Mouse (Mus musculus): Measurements from ENCODE around the gene Ntf5. TPM values are rescaled to one million over a fixed set of nuclear protein-coding genes. Genes with fewer than 3 reads are reported as not detected.

The Ntf5 gene
- polyA plus RNA-seq, 1 experiment from 2014 or later: 1.5 TPM

DNA sequence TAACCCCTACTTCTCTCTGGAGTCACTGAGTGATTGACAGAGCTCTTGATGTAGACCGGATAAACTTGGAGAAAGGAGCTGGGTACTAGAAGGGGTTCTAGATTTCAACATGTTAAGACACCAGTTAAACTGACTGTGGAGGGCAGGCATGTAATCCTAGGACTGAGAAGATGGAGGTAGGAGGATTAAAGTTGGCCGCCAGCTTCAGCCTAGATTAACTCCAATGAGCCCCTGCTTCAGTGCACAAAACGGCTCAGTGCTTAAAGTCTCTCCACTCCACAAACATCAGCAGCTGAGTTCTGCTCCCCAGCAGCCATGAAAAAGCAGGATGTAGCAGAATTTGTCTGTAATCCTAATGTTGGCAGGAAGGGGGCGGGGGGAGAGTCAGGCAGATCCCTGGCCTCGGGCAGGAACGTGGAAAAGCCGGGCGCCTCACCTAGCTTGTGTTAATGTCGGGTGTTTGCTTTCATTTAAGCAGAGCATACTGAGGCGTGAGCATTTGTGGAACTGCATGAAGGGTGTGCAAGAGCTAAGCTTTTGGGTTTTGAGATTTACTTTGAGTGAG, 11.9 kb upstream of the Ntf5 start:
- H3K4me3 ChIP-seq (ENCODE audit: low read length): no peak overlapping the region
- no peak overlapping the region for H3K9ac ChIP-seq (replicated peaks; ENCODE audit: low read length)
- no peak overlapping the region for H3K4me2 ChIP-seq (replicated peaks; ENCODE audit: low read depth, low read length)
- H3K4me1 ChIP-seq (ENCODE audit: insufficient read depth, low read length): peaks cover 11% of the 10 kb centered on the region
- no peaks in the 10 kb centered on the region for H3K9me3 ChIP-seq (ENCODE audit: low read length)
- no peak for ATAC-seq (ENCODE audit: low FRiP score, low TSS enrichment)
- no peak overlapping the region for H3K27ac ChIP-seq (ENCODE audit: low read length)
- WGBS: 72% methylated on average over 10 of the region's 10 CpGs
- peaks cover 15% of the 10 kb centered on the region for H3K27me3 ChIP-seq (ENCODE audit: insufficient read depth, low read length)
- no peaks in the 10 kb centered on the region for H3K36me3 ChIP-seq (ENCODE audit: insufficient read depth, low read length)

DNA sequence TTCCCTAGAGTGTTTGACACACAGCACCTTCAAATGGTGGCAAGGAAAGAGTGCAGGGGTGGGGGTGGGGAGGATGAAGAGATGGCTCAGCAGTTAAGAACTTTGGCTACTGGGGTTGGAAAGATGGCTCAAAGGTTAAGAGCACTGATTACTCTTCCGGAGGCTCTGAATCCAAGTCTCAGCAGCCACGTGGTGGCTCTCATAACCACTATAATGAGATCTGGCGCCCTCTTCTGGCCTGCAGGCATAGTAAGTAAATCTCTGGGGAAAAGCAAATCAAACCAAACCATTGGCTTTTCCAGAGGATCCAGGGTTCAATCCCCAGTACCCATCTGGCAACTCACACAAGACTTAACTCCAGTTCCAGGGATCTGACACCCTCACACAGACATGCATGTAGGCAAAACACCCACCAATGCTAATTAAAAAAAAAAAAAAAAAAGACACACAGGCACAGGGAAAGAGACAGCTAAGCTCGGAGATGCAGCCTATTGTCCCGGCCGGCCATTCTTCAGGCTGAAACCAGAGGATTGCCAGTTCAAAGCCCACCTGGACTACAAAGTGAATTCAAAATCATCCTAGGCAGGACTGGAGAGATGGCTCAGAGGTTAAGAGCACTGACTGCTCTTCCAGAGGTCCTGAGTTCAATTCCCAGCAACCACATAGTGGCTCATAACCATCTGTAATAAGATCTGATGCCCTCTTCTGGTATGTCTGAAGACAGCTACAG, 9.8 kb upstream of the Ntf5 start:
- peaks cover 13% of the 10 kb centered on the region for H3K4me1 ChIP-seq (ENCODE audit: insufficient read depth, low read length)
- ATAC-seq (ENCODE audit: low FRiP score, low TSS enrichment): no peak
- H3K4me3 ChIP-seq (ENCODE audit: low read length): no peak overlapping the region
- H3K27me3 ChIP-seq (ENCODE audit: insufficient read depth, low read length): peaks cover 36% of the 10 kb centered on the region
- no peak overlapping the region for H3K4me2 ChIP-seq (replicated peaks; ENCODE audit: low read depth, low read length)
- no peaks in the 10 kb centered on the region for H3K36me3 ChIP-seq (ENCODE audit: insufficient read depth, low read length)
- H3K9ac ChIP-seq (replicated peaks; ENCODE audit: low read length): no peak overlapping the region
- no peak overlapping the region for H3K27ac ChIP-seq (ENCODE audit: low read length)
- WGBS: 37% methylated on average over 6 of the region's 6 CpGs
- H3K9me3 ChIP-seq (ENCODE audit: low read length): no peaks in the 10 kb centered on the region

DNA sequence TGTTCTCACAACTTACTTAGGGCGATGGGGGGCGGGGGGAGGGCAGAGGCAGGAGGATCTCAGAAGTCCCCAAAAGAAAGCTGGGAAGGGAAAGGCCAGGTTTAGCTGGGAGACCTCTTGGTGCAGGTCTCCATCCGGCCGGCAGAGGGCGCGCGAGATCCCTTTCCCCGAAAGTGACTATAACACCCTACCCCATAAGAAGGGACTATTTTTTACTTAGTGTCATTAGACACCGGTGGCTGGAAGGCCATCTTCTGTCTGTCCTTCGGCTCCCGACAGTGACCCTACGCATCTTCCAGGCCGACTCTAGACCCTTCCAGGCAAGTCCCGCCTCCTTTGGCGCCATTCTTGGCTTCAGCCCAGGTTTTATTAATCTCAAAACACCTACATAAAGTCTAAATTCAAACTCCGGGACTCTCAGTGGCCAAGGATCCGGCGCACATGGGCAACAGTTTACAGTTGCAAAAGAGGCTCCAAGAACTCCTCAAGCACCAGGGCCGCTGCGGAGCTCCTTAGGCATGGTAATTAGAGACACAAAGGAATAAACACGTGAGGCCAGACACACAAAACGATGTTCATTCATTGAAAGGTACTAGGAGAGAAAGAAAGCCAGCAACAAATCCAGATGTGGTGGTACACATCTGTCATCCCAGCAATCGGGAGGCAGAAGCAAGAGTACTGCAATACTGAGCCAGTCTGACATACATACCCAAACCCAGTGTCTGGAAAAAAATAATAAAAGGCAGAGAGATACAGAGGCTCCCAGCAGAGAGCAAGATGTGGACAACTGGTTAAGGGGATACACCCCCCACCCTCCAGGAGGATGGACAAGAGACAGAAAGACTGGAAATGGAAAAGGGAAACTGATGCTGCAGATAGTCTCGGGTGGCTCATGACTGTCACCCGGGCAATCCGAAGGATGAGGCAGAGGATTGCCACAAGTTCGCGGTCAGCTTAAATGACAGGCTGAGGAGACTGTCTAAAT, 8.1 kb upstream of the Ntf5 start, which contains the start of gene Kcna7:
Kcna7 (plus strand) TSS at position 563 of the 985 bp plus-strand sequence.
- Histone ChIP-seq H3K4me3 (ENCODE audit: low read length) (peak within 1 kb of the TSS; percentile 47), H3K9ac (replicated peaks; ENCODE audit: low read length) (peak within 1 kb of the TSS; percentile 49), H3K27ac (ENCODE audit: low read length) (no peak within 1 kb of the TSS), H3K36me3 (ENCODE audit: insufficient read depth, low read length) (no peaks in the 10 kb centered on the region), H3K27me3 (ENCODE audit: insufficient read depth, low read length) (peaks cover 52% of the 10 kb centered on the region), H3K4me1 (ENCODE audit: insufficient read depth, low read length) (peaks cover 13% of the 10 kb centered on the region), H3K9me3 (ENCODE audit: low read length) (no peaks in the 10 kb centered on the region), H3K4me2 (replicated peaks; ENCODE audit: low read depth, low read length) (peak within 1 kb of the TSS; percentile 68)
- peak; percentile 24; the same call in 1 of the 2 replicates for ATAC-seq (ENCODE audit: low FRiP score, low TSS enrichment)
- WGBS: 13% methylated on average over 28 of the region's 28 CpGs

DNA sequence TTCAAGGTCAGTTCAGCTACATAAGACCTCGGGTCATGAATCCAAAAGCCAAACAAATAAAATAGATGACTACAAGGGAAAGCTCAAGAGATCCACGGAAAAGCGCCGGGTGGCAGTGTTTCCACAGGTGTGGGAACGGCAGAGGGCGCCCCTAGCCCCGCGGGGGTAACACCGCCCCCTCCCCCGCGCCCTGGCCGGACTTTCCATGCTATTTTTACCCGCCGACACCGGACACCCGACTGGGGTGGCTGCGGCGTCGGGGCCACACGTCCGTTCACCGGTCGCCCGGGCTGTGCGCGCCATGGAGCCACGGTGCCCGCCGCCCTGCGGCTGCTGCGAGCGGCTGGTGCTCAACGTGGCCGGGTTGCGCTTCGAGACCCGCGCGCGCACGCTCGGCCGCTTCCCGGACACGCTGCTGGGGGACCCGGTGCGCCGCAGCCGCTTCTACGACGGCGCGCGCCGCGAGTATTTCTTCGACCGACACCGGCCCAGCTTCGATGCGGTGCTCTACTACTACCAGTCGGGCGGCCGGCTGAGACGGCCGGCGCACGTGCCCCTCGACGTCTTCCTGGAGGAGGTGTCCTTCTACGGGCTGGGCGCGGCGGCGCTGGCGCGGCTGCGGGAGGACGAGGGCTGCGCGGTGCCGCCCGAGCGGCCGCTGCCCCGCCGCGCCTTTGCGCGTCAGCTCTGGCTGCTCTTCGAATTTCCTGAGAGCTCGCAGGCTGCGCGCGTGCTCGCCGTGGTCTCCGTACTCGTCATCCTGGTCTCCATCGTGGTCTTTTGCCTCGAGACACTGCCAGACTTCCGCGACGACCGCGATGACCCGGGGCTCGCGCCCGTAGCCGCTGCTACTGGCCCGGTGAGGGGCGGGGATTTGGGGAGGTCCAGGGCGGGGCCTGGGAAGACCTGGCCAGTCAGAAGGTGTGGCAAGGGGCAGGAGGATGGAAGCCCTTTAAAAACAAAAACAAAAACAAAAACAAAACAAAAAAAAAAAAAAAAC, 7.0 kb upstream of the Ntf5 start:
- Histone ChIP-seq H3K27ac (ENCODE audit: low read length) (no peak overlapping the region), H3K27me3 (ENCODE audit: insufficient read depth, low read length) (peaks cover 63% of the 10 kb centered on the region), H3K9ac (replicated peaks; ENCODE audit: low read length) (peak overlapping the region; percentile 49), H3K36me3 (ENCODE audit: insufficient read depth, low read length) (no peaks in the 10 kb centered on the region), H3K9me3 (ENCODE audit: low read length) (no peaks in the 10 kb centered on the region), H3K4me1 (ENCODE audit: insufficient read depth, low read length) (peaks cover 13% of the 10 kb centered on the region), H3K4me3 (ENCODE audit: low read length) (peak overlapping the region; percentile 47), H3K4me2 (replicated peaks; ENCODE audit: low read depth, low read length) (peak overlapping the region; percentile 68)
- under 1% methylated on average over 110 of the region's 114 CpGs for WGBS
- ATAC-seq (ENCODE audit: low FRiP score, low TSS enrichment): no peak

DNA sequence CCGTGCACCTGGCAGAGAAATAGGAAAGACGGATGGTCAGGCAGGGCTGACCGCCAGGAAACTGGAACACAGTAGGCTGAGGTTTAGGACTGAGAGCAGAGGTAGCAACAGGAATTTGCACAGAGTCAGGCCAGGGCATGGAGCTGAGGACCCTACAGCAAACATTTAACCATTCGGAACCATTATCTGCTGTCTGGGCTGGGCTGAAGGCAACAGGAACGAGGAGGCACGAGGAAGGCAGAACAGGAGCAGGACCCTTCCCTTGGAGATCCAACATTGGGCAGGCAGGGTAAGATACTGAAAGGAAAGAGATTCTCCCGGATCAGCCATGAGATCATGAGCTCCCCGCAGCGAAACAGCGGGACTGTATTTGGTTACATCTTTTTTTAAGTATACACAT, 5.7 kb upstream of the Ntf5 start:
- H3K36me3 ChIP-seq (ENCODE audit: insufficient read depth, low read length): no peaks in the 10 kb centered on the region
- H3K4me1 ChIP-seq (ENCODE audit: insufficient read depth, low read length): peaks cover 13% of the 10 kb centered on the region
- H3K27me3 ChIP-seq (ENCODE audit: insufficient read depth, low read length): peaks cover 72% of the 10 kb centered on the region
- no peak for ATAC-seq (ENCODE audit: low FRiP score, low TSS enrichment)
- H3K9ac ChIP-seq (replicated peaks; ENCODE audit: low read length): no peak overlapping the region
- no peak overlapping the region for H3K4me3 ChIP-seq (ENCODE audit: low read length)
- WGBS: 83% methylated on average over 10 of the region's 10 CpGs
- no peak overlapping the region for H3K4me2 ChIP-seq (replicated peaks; ENCODE audit: low read depth, low read length)
- H3K9me3 ChIP-seq (ENCODE audit: low read length): no peaks in the 10 kb centered on the region
- H3K27ac ChIP-seq (ENCODE audit: low read length): no peak overlapping the region

DNA sequence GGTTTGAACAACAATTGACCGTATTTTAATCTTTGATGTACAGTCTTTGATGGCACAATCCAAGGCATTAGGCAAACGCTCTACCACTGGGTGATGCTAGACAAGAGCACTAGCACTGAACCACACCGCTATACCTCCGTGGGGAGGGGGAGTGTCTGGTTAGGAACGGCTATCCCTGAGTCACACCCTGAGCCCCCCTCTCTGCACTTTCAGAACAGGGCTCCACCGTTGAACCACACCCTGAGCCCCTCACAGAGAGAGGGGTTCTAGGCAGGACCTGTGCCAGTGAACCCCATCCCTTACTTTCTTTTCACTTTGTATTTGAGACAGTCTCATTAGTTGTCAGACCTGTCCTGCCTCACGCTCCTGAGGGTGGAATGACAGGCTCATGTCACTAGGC, 5.1 kb upstream of the Ntf5 start:
- no peak for ATAC-seq (ENCODE audit: low FRiP score, low TSS enrichment)
- H3K9me3 ChIP-seq (ENCODE audit: low read length): no peaks in the 10 kb centered on the region
- no peak overlapping the region for H3K9ac ChIP-seq (replicated peaks; ENCODE audit: low read length)
- peaks cover 17% of the 10 kb centered on the region for H3K4me1 ChIP-seq (ENCODE audit: insufficient read depth, low read length)
- H3K27ac ChIP-seq (ENCODE audit: low read length): no peak overlapping the region
- no peaks in the 10 kb centered on the region for H3K36me3 ChIP-seq (ENCODE audit: insufficient read depth, low read length)
- H3K27me3 ChIP-seq (ENCODE audit: insufficient read depth, low read length): peaks cover 75% of the 10 kb centered on the region
- WGBS: 72% methylated on average over 7 of the region's 7 CpGs
- H3K4me3 ChIP-seq (ENCODE audit: low read length): no peak overlapping the region
- no peak overlapping the region for H3K4me2 ChIP-seq (replicated peaks; ENCODE audit: low read depth, low read length)

DNA sequence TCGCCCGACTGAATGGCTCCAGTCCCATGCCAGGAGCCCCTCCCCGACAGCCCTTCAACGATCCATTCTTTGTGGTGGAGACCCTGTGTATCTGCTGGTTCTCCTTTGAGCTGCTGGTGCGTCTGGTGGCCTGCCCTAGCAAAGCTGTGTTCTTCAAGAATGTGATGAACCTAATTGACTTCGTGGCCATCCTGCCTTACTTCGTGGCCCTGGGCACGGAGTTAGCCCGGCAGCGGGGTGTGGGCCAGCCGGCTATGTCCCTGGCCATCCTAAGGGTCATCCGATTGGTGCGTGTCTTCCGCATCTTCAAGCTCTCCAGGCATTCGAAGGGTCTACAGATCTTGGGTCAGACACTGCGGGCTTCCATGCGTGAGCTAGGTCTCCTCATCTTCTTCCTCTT, 4.5 kb upstream of the Ntf5 start:
- H3K4me3 ChIP-seq (ENCODE audit: low read length): no peak overlapping the region
- no peak overlapping the region for H3K4me2 ChIP-seq (replicated peaks; ENCODE audit: low read depth, low read length)
- H3K4me1 ChIP-seq (ENCODE audit: insufficient read depth, low read length): peaks cover 22% of the 10 kb centered on the region
- peaks cover 80% of the 10 kb centered on the region for H3K27me3 ChIP-seq (ENCODE audit: insufficient read depth, low read length)
- ATAC-seq (ENCODE audit: low FRiP score, low TSS enrichment): no peak
- H3K9me3 ChIP-seq (ENCODE audit: low read length): no peaks in the 10 kb centered on the region
- H3K27ac ChIP-seq (ENCODE audit: low read length): no peak overlapping the region
- H3K36me3 ChIP-seq (ENCODE audit: insufficient read depth, low read length): no peaks in the 10 kb centered on the region
- no peak overlapping the region for H3K9ac ChIP-seq (replicated peaks; ENCODE audit: low read length)
- 86% methylated on average over 17 of the region's 17 CpGs for whole genome bisulfite sequencing

DNA sequence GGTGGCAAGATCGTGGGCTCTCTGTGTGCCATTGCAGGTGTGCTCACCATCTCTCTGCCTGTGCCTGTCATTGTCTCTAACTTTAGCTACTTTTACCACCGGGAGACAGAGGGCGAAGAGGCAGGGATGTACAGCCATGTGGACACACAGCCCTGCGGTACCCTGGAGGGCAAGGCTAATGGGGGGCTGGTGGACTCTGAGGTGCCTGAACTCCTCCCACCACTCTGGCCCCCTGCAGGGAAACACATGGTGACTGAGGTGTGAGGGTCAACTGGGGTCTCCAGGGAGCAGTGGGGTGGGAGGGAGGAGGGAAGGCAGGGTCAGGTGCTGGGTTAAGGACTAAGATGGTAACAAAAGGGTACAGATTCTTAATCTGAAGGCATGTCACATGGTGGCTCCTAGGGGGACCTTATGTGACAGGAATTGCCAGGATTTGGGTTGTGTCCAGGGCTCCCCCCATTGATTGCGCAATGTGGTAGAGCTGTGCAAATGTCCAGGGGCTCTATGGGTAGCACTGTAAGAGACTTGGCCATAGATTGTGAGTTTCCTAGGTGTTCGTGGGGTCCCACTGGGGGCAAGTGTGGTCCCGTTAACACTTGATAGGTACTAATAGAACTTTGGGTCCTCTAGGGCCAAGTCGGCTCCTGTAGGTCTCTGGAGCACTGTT, 3.9 kb upstream of the Ntf5 start:
- peaks cover 87% of the 10 kb centered on the region for H3K27me3 ChIP-seq (ENCODE audit: insufficient read depth, low read length)
- H3K9me3 ChIP-seq (ENCODE audit: low read length): no peaks in the 10 kb centered on the region
- 82% methylated on average over 8 of the region's 8 CpGs for WGBS
- H3K4me1 ChIP-seq (ENCODE audit: insufficient read depth, low read length): peaks cover 27% of the 10 kb centered on the region
- no peak overlapping the region for H3K9ac ChIP-seq (replicated peaks; ENCODE audit: low read length)
- H3K4me3 ChIP-seq (ENCODE audit: low read length): no peak overlapping the region
- H3K27ac ChIP-seq (ENCODE audit: low read length): no peak overlapping the region
- no peak overlapping the region for H3K4me2 ChIP-seq (replicated peaks; ENCODE audit: low read depth, low read length)
- H3K36me3 ChIP-seq (ENCODE audit: insufficient read depth, low read length): no peaks in the 10 kb centered on the region
- ATAC-seq (ENCODE audit: low FRiP score, low TSS enrichment): no peak

Measured in kidney, embryonic 16.5 days (tissue).